Mouse (Mus musculus): ENCODE measurements around the gene Chp1. TPM values are rescaled to one million over a fixed set of nuclear protein-coding genes. Genes with fewer than 3 reads are reported as not detected.
A peak's percentile ranks its signal among the peaks of the same experiment; 100 is the strongest.
"Not testable (repeated sequence)": the region's sequence is repeated elsewhere in the genome, so short reads cannot be mapped to it uniquely, and the experiment has no call there.

The Chp1 gene
- polyA plus RNA-seq (2015; fragmentation: Nextera tagmentation; extraction: Ambion mirVana): 68.6 and 73.5 TPM in 2 replicates

DNA sequence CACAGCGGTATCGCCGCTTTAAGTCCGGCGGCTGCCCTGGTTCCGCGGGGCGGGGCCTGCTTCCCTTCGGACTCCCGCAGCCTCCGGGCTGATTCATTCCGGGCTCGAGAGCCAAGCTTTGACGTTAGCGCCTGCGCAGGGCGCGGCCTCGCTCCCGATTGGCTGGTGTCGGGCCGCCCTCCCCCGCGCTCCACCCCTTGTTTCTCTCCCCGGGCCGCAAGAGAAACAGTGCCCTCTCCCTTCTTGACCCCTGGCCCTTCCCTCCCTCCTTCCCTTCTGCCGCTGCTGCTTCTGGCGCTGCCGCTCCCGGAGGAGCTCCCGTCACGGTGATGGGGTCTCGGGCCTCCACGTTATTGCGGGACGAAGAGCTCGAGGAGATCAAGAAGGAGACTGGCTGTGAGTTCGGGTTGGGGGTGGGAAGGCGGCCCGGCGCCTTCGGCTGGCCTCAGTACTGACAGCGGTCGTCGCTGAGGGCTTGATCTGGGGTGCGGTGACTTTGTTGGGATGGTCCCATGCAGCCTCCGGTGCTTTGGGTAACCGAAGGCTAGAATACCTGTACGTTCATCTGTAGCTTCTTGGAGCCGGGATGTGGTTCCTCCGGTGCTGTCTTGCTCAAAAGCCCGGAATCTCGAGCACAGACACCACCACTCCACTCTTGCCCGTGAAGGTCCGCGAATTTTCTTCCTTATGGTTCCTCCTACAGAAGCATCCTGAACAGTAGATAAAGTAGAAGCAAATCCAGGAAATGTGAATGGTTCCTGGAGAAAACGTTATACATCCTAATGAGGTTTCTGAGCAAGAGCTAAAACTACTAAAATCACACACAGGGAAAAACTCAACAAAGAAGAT, at the start of gene Chp1, which contains the start of gene Exd1:
Gene Chp1, plus strand, starts transcription at position 176 of the 849 bp plus-strand sequence.
Gene Exd1, minus strand, starts transcription at position 106 of the 849 bp plus-strand sequence.
- peak within 1 kb of the TSS; percentile 68 for H3K4me2 ChIP-seq
- H3K4me1 ChIP-seq: peaks cover 21% of the 10 kb centered on the region
- peak; percentile 97 for ATAC-seq (ENCODE audit: insufficient number of reproducible peaks, insufficient read depth, low FRiP score, low TSS enrichment, low read depth)
- no peaks in the 10 kb centered on the region for H3K9me3 ChIP-seq
- peak within 1 kb of the TSS; percentile 85 for H3K9ac ChIP-seq
- peak within 1 kb of the TSS; percentile 83 for H3K27ac ChIP-seq
- H3K36me3 ChIP-seq: no peaks in the 10 kb centered on the region
- H3K4me3 ChIP-seq: peak within 1 kb of the TSS; percentile 77
- under 1% methylated on average over 57 of the region's 57 CpGs for WGBS
- H3K27me3 ChIP-seq: no peaks in the 10 kb centered on the region

DNA sequence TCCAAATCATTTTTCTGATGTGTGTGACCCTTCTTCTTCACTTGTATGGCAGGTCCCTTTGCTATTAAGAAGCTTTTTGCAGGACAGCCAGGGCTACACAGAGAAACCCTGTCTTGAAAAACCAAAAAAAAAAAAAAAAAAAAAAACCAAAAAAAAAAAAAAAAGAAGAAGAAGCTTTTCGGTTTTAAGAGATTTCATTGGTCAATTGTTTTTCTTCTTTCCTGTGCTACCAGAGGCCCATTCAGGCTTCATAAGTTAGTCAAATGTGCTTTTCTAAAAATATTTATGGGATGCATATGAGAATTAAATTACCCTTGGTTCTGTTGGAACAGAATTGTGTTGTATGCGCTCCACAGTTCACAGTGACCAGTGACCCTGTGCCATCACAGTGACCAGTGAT, 48.6 kb upstream of the Chp1 start:
- Histone ChIP-seq H3K9me3 (no peaks in the 10 kb centered on the region), H3K27ac (no peak overlapping the region), H3K36me3 (no peaks in the 10 kb centered on the region), H3K27me3 (no peaks in the 10 kb centered on the region), H3K9ac (no peak overlapping the region), H3K4me3 (no peak overlapping the region), H3K4me1 (no peaks in the 10 kb centered on the region), H3K4me2 (no peak overlapping the region)
- no peak for ATAC-seq (ENCODE audit: insufficient number of reproducible peaks, insufficient read depth, low FRiP score, low TSS enrichment, low read depth)
- 76% methylated on average over 2 of the region's 2 CpGs for WGBS

DNA sequence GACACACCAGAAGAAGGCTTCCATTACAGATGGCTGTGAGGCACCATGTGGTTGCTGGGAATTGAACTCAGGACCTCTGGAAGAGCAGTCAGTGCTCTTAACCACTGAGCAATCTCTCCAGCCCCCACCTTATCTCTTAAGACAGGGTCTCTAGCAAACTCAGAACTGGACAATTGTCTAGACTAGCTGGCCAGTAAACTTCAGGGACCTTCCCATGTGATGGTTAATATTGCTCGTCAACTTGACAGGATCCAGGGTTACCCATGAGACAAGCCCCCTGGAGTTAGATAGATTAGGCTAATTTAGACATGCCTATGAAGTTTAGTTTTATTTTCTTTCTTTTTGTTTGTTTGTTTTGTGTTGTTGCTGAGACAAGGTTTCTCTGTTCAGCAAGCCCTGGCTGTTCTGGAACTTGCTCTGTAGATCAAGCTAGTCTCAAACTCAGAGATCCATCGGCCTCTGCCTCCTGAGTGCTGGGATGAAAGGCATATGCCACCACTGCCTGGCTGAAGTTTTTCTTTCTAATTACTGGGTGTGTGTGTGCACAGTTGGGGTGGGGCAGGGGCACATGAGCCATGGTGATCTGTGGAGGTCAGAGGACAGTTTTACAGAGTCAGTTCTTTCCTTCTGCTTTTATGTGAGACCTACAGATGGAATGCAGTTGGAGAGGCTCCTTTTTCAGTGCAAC, 46.4 kb upstream of the Chp1 start:
- Histone ChIP-seq H3K27me3 (no peaks in the 10 kb centered on the region), H3K9ac (no peak overlapping the region), H3K9me3 (no peaks in the 10 kb centered on the region), H3K27ac (no peak overlapping the region), H3K4me2 (no peak overlapping the region), H3K36me3 (no peaks in the 10 kb centered on the region), H3K4me3 (no peak overlapping the region), H3K4me1 (no peaks in the 10 kb centered on the region)
- 71% methylated on average over 2 of the region's 2 CpGs for WGBS
- ATAC-seq (ENCODE audit: insufficient number of reproducible peaks, insufficient read depth, low FRiP score, low TSS enrichment, low read depth): no peak

DNA sequence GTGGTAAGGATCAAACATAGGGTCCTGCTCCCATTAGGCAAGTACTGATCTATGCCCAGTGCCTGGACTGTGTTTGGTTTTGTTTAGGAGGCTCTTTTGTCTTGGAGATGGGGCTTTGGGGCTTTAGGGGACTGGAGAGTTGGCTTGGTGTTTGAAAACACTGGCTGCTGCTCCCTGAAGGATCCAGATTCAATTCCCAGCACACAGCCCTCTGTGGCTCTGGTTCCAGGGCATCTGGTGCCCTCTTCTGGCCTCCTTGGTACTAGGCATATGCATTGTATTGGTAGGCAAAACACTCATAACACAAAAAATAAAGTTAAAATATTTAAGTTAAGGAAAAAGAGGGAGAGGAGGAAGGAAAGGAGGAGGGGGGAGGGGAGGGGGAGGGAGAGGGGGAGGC, 40.4 kb upstream of the Chp1 start:
- no peak overlapping the region for H3K9ac ChIP-seq
- H3K9me3 ChIP-seq: no peaks in the 10 kb centered on the region
- no peaks in the 10 kb centered on the region for H3K36me3 ChIP-seq
- no peaks in the 10 kb centered on the region for H3K4me1 ChIP-seq
- H3K27ac ChIP-seq: no peak overlapping the region
- no peak overlapping the region for H3K4me3 ChIP-seq
- H3K27me3 ChIP-seq: no peaks in the 10 kb centered on the region
- no peak for ATAC-seq (ENCODE audit: insufficient number of reproducible peaks, insufficient read depth, low FRiP score, low TSS enrichment, low read depth)
- no peak overlapping the region for H3K4me2 ChIP-seq

DNA sequence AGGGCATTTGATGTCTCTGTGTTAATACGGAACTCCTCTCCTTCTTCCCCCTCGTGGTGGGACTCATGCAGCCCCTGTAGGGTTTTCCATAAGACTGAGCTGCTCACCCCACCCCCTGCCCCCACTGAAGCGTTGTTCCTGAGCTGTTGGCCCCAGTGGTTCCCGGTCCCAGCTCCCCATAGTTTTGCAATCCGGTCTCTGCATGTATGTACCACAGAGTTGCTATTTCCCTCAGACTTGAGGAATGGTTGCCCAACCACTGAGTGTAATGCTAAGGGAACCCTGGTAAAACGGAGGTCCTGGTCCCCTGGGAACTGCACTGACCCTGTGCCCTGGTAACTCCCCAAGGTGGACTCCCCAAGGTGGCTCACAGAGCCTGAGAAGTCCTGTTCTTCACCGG, 39.0 kb upstream of the Chp1 start:
- not testable (repeated sequence) for H3K4me3 ChIP-seq; H3K27me3 ChIP-seq; ATAC-seq (ENCODE audit: insufficient number of reproducible peaks, insufficient read depth, low FRiP score, low TSS enrichment, low read depth); H3K27ac ChIP-seq; H3K9me3 ChIP-seq; H3K4me1 ChIP-seq; H3K36me3 ChIP-seq; H3K9ac ChIP-seq; H3K4me2 ChIP-seq
- 60% methylated on average over 7 of the region's 7 CpGs for WGBS

DNA sequence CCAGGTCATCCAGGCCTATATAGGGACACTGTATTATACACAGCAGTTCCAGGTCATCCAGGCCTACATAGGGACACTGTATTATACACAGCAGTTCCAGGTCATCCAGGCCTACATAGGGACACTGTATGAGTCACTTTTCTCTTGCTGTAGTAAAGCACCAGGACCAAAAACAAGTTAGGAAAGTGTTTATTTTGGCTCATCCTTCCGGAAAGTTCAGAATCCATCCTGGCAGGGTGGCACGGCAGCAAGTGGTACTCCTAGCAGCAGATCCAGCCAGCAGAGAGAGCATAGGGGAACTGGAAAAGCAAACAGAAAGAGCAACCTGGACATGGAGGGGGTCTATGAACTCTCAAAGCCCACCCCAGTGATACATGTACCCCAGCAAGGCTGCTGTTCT, 36.6 kb upstream of the Chp1 start:
- H3K9ac ChIP-seq: no peak overlapping the region
- H3K4me3 ChIP-seq: no peak overlapping the region
- ATAC-seq (ENCODE audit: insufficient number of reproducible peaks, insufficient read depth, low FRiP score, low TSS enrichment, low read depth): no peak
- WGBS: 83% methylated on average over 2 of the region's 2 CpGs
- H3K4me2 ChIP-seq: no peak overlapping the region
- H3K36me3 ChIP-seq: no peaks in the 10 kb centered on the region
- H3K27me3 ChIP-seq: no peaks in the 10 kb centered on the region
- H3K9me3 ChIP-seq: no peaks in the 10 kb centered on the region
- no peaks in the 10 kb centered on the region for H3K4me1 ChIP-seq
- no peak overlapping the region for H3K27ac ChIP-seq

DNA sequence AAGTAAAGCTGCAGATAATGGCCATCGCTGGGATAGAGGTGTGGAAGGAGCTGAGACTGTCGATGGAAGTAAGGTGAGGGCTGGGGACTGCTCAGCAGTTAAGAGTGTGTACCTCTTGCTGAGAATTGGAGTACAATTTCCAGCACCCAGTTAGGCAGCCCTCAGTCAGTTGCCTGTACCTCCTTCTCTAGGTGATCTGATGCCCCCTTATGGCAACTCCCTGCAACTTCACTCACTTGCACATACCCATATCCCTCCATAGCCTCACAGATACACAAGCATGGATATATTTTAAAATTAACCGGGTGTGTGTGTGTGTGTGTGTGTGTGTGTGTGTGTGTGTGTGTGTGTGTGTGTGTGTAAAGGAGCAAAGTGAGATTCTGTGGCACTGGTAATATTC, 35.2 kb upstream of the Chp1 start:
- H3K27me3 ChIP-seq: no peaks in the 10 kb centered on the region
- no peak overlapping the region for H3K27ac ChIP-seq
- no peak overlapping the region for H3K4me2 ChIP-seq
- no peaks in the 10 kb centered on the region for H3K9me3 ChIP-seq
- ATAC-seq (ENCODE audit: insufficient number of reproducible peaks, insufficient read depth, low FRiP score, low TSS enrichment, low read depth): no peak
- no peaks in the 10 kb centered on the region for H3K36me3 ChIP-seq
- H3K9ac ChIP-seq: no peak overlapping the region
- no peak overlapping the region for H3K4me3 ChIP-seq
- 90% methylated on average over 3 of the region's 3 CpGs for WGBS
- no peaks in the 10 kb centered on the region for H3K4me1 ChIP-seq

DNA sequence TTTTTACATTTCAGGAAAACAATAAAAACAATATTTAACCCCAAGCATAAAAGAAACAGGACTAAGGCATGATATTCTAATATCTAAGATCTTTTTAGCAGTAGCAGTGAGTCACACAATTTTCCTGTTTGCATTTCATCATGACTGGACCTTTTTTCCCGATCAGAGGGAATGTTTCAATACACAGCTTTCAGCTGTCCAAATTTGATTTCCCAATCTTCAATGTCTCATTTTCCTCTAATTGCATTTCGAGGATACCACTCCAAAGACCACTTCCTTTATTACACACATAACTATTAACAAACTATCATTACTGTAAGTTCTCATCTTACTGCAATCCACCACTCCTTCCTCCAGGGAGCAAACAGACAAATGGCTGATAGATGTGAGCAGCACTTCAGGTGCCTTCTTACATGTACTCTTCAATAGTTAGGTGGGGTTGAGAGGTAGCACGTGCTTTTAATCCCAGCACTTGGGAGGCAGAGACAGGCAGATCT, 33.4 kb upstream of the Chp1 start:
- H3K4me3 ChIP-seq: no peak overlapping the region
- no peak overlapping the region for H3K4me2 ChIP-seq
- no peaks in the 10 kb centered on the region for H3K27me3 ChIP-seq
- no peaks in the 10 kb centered on the region for H3K9me3 ChIP-seq
- H3K4me1 ChIP-seq: no peaks in the 10 kb centered on the region
- 78% methylated on average over 3 of the region's 3 CpGs for WGBS
- no peak overlapping the region for H3K27ac ChIP-seq
- no peak for ATAC-seq (ENCODE audit: insufficient number of reproducible peaks, insufficient read depth, low FRiP score, low TSS enrichment, low read depth)
- H3K36me3 ChIP-seq: no peaks in the 10 kb centered on the region
- H3K9ac ChIP-seq: no peak overlapping the region

DNA sequence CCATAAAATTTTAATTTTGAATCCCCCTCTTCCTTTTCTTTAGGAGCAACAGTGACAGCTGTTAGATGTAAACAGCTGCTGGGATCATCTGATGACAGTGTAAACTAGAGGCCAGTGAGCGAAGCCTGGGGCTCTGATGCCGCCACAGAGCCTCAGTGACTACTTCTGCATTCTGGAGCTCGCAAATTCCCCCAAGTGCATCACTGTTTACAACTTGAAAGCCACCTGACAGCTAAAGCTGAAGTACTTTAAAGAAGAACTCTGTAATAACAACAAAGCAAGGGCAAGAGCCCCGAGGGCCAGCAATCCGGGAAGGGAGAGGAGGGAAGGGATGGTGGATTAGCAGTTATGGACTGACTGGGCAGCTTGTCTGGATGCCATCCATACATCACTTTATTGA, 30.7 kb upstream of the Chp1 start:
- H3K4me1 ChIP-seq: no peaks in the 10 kb centered on the region
- H3K4me3 ChIP-seq: no peak overlapping the region
- no peaks in the 10 kb centered on the region for H3K27me3 ChIP-seq
- no peaks in the 10 kb centered on the region for H3K9me3 ChIP-seq
- H3K27ac ChIP-seq: no peak overlapping the region
- 46% methylated on average over 5 of the region's 5 CpGs for WGBS
- no peaks in the 10 kb centered on the region for H3K36me3 ChIP-seq
- no peak for ATAC-seq (ENCODE audit: insufficient number of reproducible peaks, insufficient read depth, low FRiP score, low TSS enrichment, low read depth)
- no peak overlapping the region for H3K9ac ChIP-seq
- no peak overlapping the region for H3K4me2 ChIP-seq

DNA sequence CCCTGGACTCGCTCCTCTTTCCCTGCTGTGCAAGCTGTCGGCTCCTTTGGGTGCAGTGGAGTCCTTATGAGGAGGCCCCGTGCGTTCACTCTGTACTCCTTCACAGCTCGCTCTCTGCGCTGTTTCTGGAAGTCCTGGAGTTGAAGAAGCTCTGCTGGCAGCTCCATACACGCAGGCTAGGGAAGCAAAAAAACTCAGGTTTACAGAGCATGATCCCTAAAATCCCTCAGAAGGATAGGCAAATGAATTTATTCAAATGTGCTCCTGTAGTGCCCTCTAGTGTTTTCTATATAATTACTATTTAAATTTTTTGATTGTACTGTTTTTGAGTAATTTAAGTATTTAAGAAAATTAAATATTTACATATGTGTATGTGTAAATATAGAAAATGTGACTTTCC, 26.9 kb upstream of the Chp1 start:
- no peaks in the 10 kb centered on the region for H3K36me3 ChIP-seq
- H3K9ac ChIP-seq: 0 out of 2 replicates have a peak overlapping the region, but pooled peaks have one; percentile 23
- ATAC-seq (ENCODE audit: insufficient number of reproducible peaks, insufficient read depth, low FRiP score, low TSS enrichment, low read depth): no peak
- WGBS: 70% methylated on average over 7 of the region's 7 CpGs
- H3K4me3 ChIP-seq: no peak overlapping the region
- H3K4me1 ChIP-seq: no peaks in the 10 kb centered on the region
- H3K4me2 ChIP-seq: no peak overlapping the region
- H3K27ac ChIP-seq: no peak overlapping the region
- H3K27me3 ChIP-seq: no peaks in the 10 kb centered on the region
- no peaks in the 10 kb centered on the region for H3K9me3 ChIP-seq

DNA sequence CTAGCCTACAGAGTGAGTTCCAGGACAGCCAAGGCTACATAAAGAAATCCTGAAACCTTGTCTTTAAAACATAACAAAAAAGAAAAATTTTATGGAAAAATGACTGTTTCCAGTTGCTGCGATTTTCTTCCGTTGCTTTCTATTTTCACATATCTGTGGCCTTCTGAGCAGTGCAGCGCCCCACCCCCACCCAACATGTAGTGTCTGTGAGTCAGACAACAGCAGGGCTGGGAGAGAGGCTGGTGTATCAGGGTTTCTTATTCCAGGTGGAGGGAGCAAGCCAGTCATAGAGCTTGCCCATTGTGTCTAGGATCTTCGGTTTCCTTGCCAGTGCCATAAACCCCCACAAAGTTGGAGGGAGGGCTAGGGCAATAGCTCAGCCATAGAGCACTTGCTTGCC, 23.7 kb upstream of the Chp1 start:
- Histone ChIP-seq H3K4me1 (no peaks in the 10 kb centered on the region), H3K27ac (no peak overlapping the region), H3K9me3 (no peaks in the 10 kb centered on the region), H3K27me3 (no peaks in the 10 kb centered on the region), H3K4me3 (no peak overlapping the region), H3K36me3 (no peaks in the 10 kb centered on the region), H3K9ac (no peak overlapping the region), H3K4me2 (no peak overlapping the region)
- WGBS: 81% methylated on average over 4 of the region's 4 CpGs
- no peak for ATAC-seq (ENCODE audit: insufficient number of reproducible peaks, insufficient read depth, low FRiP score, low TSS enrichment, low read depth)

DNA sequence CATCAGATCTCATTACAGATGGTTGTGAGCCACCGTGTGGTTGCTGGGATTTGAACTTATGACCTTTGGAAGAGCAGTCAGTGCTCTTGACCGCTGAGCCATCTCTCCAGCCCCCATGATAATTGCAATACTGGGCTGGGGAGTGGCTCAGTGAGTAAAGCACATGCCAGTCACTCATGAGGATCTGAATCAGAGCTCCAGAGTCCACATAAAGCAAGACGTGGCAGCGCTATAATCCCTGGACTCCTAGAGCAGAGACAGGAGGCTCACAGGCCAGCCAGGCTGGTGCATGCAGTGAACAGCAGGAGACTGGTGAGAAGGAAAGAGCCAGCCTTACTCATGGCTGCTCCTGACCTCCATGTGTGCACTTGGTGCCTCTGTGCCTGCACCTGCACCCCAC, 22.1 kb upstream of the Chp1 start:
- Histone ChIP-seq H3K4me2 (no peak overlapping the region), H3K4me1 (no peaks in the 10 kb centered on the region), H3K4me3 (no peak overlapping the region), H3K36me3 (no peaks in the 10 kb centered on the region), H3K9ac (no peak overlapping the region), H3K9me3 (no peaks in the 10 kb centered on the region), H3K27me3 (no peaks in the 10 kb centered on the region), H3K27ac (no peak overlapping the region)
- no peak for ATAC-seq (ENCODE audit: insufficient number of reproducible peaks, insufficient read depth, low FRiP score, low TSS enrichment, low read depth)
- 42% methylated on average over 4 of the region's 4 CpGs for WGBS
